Mouse (Mus musculus) layer of hippocampus, postnatal 10 days (tissue): ENCODE data around the gene Endou. TPM values are rescaled to one million over a fixed set of nuclear protein-coding genes. Genes with fewer than 3 reads are reported as not detected.

Experiments used
- DNase-seq, 2 experiments: peaks; one replicate each; pipeline ENCODE4 v3.0.0; 2021; ENCODE audit warnings: low spot score in 2 of 2
- long read RNA-seq: library from polyadenylated mRNA; stranded (forward); transcript quantifications from one replicate; pipeline ENCODE4 v2.0.0, GENCODE M21; 2023
- total RNA-seq, 2 experiments: library from RNA; stranded (reverse); gene quantifications; 2 replicates each; pipeline ENCODE4 v1.2.3; 2021

Endou gene
- under 1 TPM; 0.62 to 0.73 TPM for total RNA-seq
- long read RNA-seq, partial matches to known transcripts: 1 of 1 reads
- long read RNA-seq, other reads (novel, unspliced or antisense): 0 of 1 reads

- DNase-seq: no peak
Measured at GRCm38 (mm10) chr15:97731111-97731510, at the start of gene Endou. Gene Endou, minus strand, starts transcription at chr15:97731339.

GRCm38 (mm10) chr15:97780611-97781031 lies 49.5 kb upstream of the Endou start:
- no peak for DNase-seq

DNA sequence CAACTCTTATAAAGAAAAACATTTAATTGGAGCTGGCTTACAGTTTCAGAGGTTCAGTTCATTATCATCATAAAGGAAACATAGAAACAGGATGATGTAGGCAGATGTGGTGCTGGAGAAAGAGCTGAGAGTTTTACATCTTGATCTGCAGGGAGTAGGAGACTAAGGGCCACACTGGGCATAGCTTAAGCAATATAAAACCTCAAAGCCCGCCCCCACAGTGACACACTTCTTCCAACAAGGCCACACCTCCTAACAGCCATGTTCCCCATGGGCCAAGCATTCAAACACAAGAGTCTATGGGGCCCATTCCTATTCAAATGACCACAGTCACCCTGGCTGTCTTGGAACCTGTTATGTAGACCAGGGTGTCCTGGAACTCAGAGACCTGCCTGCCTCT lies 48.4 kb upstream of the Endou start:
- DNase-seq: no peak

- DNase-seq: no peak
Measured at GRCm38 (mm10) chr15:97778311-97779098, 47.4 kb upstream of the Endou start, which contains the start of gene Slc48a1. Gene Slc48a1, plus strand, starts transcription at chr15:97778520.

GRCm38 (mm10) chr15:97776919-97777318 lies 45.8 kb upstream of the Endou start:
- no peak for DNase-seq

DNA sequence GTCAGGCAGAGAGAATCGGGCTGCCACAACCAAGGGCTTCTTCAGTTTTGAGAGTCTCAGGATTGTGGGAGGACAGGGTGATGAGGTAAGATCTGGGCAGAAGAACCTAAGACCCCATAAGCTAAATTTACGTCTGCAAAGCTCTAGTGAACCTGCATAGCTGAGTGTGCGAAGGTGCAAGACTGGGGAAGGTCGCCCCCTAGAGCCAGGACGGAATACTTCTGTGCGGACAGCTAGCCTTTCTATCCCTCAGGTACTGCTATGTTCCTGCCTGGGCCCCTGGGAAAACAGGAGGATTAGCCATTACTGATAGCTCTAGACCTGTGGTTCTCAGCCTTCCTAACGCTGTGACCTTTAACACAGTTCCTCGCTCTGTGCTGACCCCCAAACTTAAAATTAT lies 45.4 kb upstream of the Endou start:
- DNase-seq: peak; percentile 79 to 85

DNA sequence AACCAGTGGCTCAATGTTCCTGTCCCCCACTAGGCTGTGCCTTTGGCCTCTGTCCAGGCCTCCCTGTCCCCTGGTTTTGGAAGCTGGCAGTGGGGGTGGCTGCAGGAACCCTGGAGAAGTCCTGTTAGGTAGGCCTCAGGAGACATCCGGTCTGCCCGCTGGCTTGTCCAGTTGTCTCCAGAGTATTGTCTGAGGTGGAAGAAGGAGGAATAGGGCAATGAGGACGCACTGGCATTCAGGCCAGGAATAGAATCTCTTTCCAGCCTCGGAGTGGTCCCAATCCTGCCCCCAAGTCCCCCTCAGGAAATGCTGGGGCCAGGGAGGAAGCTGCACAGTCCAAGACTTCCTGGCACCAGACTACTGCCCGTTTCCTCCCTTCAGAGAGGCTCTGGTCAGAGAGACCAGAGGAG lies 42.8 kb upstream of the Endou start:
- no peak for DNase-seq

GRCm38 (mm10) chr15:97773108-97773507 lies 42.0 kb upstream of the Endou start:
- no peak for DNase-seq

- DNase-seq: no peak
Measured at GRCm38 (mm10) chr15:97770280-97770679, 39.1 kb upstream of the Endou start.

DNA sequence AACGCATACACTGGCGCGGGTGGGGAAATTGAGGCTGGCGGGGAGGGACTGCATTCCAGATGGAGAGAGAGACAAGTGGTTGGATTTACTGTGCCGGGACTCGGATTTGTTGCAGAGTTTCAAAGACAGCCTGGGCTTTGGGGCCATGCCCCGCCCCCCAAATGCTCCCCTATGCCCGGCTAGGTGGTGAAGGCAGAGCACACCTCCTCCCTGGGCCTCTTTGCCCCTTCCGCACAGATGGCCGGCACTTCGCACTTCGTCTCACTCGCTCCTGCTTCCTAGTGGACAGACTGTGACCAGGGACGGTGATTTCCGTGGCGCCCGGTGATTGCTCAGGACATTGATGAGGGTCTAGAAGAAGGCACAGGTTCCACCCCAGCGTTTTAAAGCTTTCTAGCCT lies 37.1 kb upstream of the Endou start:
- no peak for DNase-seq

DNA sequence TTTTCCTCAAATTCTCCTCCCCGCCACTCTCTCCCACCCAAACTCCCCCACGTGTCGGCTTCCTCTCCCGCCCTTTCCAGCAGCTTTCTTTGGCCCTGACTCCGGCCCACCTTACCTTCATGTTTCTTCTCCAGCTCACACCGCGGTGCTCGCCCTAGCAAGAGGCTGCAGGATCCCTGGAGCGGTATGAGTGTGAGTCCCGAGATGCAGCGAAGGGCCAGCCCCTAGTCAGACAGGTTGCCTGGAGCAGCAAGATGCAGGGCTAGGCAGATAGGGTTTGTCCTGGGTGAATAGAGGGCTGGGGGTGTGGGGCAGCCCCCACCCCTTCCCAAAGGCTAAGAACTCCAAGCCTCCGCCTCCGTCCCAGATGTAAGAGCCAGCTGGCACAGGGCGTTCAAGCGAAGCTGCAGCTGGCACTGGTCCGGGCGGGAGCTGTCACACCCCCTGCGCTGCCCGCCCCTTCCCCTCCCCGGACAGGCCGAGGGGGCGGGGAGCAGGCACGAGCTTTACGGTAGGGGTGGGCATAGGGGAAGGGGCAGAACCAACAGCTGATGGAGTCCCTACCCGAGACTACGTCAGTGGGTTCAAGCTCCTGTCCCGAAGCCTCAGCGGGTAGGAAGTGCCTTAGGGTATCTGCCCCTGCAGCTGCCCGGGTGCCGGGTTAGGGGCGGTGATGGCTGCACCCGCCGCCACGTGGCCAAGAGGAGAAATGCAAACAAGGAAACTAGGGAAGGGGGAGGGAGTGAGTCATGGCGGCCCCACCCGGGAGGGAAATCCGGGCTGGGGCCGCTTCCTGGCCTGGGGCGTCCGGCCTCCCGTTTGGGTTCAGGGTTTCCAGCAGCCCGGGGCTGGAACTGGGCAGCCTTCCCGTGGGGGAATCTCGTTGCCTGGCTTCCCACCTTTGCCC lies 36.4 kb upstream of the Endou start, which contains the start of gene Rapgef3:
Gene Rapgef3 (minus strand): TSS at position 693 of the 907 bp plus-strand sequence.
- DNase-seq: peak; percentile 82 to 88

- peak; percentile 47 to 58 for DNase-seq
Measured at GRCm38 (mm10) chr15:97766594-97767279, 35.6 kb upstream of the Endou start.

GRCm38 (mm10) chr15:97766194-97766593 lies 35.1 kb upstream of the Endou start:
- DNase-seq: peak; percentile 53 to 61

- DNase-seq: no peak
Measured at GRCm38 (mm10) chr15:97765090-97765794, 34.1 kb upstream of the Endou start.

DNA sequence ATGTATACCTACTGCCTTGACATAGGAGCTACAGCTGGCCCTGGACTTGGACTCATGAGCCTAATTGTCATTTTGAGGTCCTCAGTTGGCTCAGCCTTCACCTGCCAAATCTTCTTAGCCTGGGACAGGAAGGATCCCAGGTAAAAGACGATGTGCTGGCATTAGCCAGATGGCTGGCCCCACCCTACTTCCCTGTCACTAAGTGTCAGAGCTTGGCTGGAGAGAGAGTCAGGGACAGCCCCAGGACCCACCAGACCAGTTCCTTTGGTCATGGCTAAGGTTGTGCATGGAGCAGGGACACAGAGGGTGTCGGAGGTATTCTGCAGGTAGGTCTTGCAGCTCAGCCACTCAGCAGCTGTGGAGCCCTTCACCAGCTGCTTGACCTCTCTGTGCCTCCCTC lies 33.4 kb upstream of the Endou start:
- DNase-seq: no peak

DNA sequence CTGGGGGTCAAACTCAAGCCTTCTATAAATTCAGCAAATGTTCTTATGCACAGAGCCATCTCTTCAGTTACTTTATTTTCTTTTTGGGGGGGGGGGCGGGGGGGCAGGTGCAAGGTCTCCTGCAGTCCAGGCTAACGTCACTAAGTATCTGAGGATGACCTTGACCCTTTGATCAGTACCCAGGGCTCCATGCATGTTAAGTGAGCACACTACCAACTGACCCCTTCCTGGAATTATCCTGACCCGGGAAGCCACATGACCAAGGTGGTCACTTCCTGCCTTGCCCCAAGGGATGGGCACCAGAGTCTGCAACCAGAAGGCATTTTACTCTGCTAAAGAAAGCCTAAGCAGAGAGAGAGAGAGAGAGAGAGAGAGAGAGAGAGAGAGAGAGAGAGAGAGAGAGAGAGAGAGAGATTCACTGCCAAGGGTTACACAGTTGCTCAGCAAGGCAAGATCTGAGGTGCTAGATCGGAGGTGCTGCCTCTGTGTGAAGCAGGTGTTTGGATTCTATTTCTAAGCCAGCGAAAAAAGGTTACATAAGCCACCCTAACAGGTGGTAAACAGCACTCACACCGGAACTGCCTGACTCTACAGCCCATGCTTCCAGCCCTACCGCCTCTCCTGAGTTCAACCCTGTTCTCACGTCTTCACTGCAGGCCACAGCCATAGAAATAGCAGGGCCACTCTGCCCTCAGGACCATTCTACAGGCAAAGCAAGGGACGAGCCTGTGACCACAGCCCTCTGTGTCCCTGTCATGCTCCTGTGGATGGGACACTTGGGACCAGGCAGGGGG lies 32.3 kb upstream of the Endou start:
- DNase-seq: no peak

GRCm38 (mm10) chr15:97762733-97763132 lies 31.6 kb upstream of the Endou start:
- no peak for DNase-seq

DNA sequence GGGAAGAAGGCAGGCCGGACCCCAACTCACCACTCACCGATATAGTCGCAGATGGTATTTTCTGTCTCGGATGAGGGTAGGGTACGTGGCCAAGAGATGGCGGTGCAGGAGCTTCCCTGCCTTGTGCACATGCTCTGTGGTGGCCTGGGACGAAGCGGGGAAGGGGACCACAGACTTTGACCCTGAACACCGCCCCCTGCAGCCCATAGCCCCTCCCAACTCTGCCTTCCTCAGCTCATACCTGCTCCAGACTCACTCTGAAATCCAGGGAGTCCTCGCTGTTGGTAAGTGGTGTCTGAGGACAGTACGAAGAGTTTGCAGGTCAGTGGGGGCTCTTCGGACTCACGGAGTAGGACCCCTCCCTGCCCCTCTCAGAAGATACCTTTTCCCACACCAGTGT lies 30.3 kb upstream of the Endou start:
- DNase-seq: no peak

GRCm38 (mm10) chr15:97760952-97761351 lies 29.8 kb upstream of the Endou start:
- no peak for DNase-seq

DNA sequence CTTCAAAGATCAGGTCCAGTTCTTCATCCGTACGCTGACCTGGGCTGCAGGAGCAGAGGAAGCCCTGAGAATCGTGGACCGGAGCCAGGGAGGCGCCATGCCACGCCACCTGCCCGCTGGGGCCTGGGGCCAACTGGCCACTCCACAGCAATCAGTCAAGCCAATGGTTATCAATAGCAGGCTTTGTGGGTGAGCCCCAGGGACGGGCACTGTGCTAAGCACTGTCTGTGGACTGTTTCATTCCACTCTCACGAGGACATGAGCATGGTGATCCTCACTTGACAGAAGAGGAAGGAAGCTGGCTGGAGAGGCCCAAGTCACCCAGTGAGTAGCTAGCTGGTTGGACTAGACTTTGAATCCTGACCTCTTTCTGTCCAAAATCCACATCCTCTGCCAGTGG lies 28.9 kb upstream of the Endou start:
- peak; percentile 71 to 75 for DNase-seq
